Mouse (Mus musculus) thymus, postnatal 25 days (tissue): Measurements from ENCODE around the gene Nnat.

Experiments
- DNase-seq: peaks from one replicate; pipeline ENCODE4 v3.0.0; 2022

The Nnat gene

DNA sequence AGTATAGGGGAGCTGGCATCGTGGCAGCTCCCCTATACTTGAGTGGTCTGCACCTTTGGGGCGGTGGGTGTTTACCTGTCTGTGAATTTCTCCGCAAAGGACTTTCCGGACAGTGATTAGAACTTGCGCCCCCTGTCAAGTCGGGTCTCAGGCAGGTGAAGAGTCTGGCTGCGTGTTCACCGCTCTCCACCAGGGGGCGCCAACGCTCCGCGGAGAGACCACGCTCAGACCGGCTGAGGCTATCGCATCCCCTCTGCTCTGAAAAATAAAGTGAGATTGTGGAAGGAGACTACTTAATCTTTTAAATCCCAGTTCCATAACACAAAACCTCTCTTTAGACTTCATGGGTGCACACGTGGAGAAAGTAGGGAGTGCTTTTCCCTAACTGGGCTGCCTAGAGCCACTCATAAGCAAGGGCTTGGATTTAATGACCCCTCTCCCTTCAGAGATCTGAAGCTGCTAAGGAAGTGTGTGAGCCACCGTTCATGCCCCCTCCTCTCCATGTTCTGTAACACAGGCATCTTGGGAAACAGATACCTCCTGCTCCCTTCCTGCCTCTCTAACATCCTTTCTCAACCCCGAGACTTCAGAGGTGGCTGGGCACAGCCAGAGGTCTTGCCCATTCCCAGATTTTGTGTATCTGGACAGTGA, 45.3 kb downstream of the Nnat start:
- DNase-seq = peak; percentile 83

GRCm38 (mm10) chr2:157607542-157608236, 47.8 kb downstream of the Nnat start:
- no peak for DNase-seq

- no peak for DNase-seq
Measured at GRCm38 (mm10) chr2:157611735-157612134, 51.9 kb downstream of the Nnat start.
